Mouse (Mus musculus) heart, postnatal 0 days (tissue): Measurements from ENCODE around the gene Olfr765.
"Not testable (repeated sequence)": the region's sequence is repeated elsewhere in the genome, so short reads cannot be mapped to it uniquely, and the experiment has no call there.

Experiments used
- CTCF ChIP-seq: IDR thresholded peaks from 2 replicates; pipeline ENCODE4 v1.5.1; 2016; ENCODE audit warnings: antibody characterized with exemption, control low read depth, low read depth
- EP300 ChIP-seq: IDR thresholded peaks from 2 replicates; pipeline ENCODE4 v1.6.1; 2016; ENCODE audit warnings: antibody characterized with exemption, low read depth

DNA sequence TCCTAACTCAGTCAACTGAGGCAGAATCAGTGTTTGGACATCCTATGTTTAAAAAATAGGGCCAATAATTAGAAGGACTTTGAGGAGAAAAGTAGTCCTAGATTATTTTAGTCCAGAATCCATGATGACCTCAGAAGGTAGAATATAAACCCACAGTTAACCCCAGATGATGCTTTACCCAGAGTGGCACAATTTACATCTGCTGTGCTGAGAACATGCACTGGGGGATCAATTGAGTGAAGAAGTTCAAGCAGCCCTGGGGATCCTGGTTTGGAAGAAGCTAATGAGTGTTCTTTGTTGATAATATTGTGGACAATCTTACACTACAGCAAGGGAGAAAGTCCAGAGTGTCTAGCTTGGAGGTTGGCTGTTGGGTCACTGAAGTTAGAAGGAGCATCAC is 33.0 kb upstream of the Olfr765 start, which contains the start of gene Olfr767:
- not testable (repeated sequence) for TF ChIP-seq CTCF, EP300
